Mouse (Mus musculus) embryonic facial prominence, embryonic 15.5 days (tissue): ENCODE measurements around the gene Dynlt1c. TPM values are rescaled to one million over a fixed set of nuclear protein-coding genes. Genes with fewer than 3 reads are reported as not detected.
"Not testable (repeated sequence)": the region's sequence is repeated elsewhere in the genome, so short reads cannot be mapped to it uniquely, and the experiment has no call there.

ENCODE experiments used
- ATAC-seq: fragments of 200-750 bp; cut with Nextera tagmentation; 2 replicates; pipeline ENCODE4 v1.8.0; 2017; ENCODE audit warnings: low read depth, moderate TSS enrichment; ENCODE audit not compliant: insufficient number of reproducible peaks, low FRiP score, low TSS enrichment
- H3K27ac ChIP-seq: fragments of 300-500 bp; sonication (generic); replicated peaks from 2 replicates; pipeline ENCODE4 v1.5.1; 2015; ENCODE audit warnings: mild to moderate bottlenecking, inconsistent platforms
- H3K27me3 ChIP-seq: fragments of 300-500 bp; sonication (generic); 2 replicates; pipeline ENCODE4 v1.6.1; 2015; ENCODE audit warnings: inconsistent platforms
- H3K36me3 ChIP-seq: fragments of 300-500 bp; sonication (generic); 2 replicates; pipeline ENCODE4 v1.6.1; 2015; ENCODE audit warnings: mild to moderate bottlenecking, inconsistent platforms
- H3K4me1 ChIP-seq: fragments of 300-500 bp; sonication (generic); 2 replicates; pipeline ENCODE4 v1.6.1; 2015; ENCODE audit warnings: inconsistent platforms
- H3K4me2 ChIP-seq: fragments of 300-500 bp; sonication (generic); replicated peaks from 2 replicates; pipeline ENCODE4 v1.6.1; 2015; ENCODE audit warnings: mild to moderate bottlenecking, inconsistent platforms
- H3K4me3 ChIP-seq: fragments of 300-500 bp; sonication (generic); replicated peaks from 2 replicates; pipeline ENCODE4 v1.5.1; 2015; ENCODE audit warnings: mild to moderate bottlenecking, inconsistent platforms
- H3K9ac ChIP-seq: fragments of 300-500 bp; sonication (generic); 2 replicates; pipeline ENCODE4 v1.6.1; 2015; ENCODE audit warnings: inconsistent platforms
- H3K9me3 ChIP-seq: fragments of 300-500 bp; sonication (generic); replicated peaks from 2 replicates; pipeline ENCODE4 v1.6.1; 2016; ENCODE audit warnings: inconsistent platforms
- WGBS: fragments of 180-500 bp; shearing (Covaris S2); methylation state at CpG from one replicate; pipeline ENCODE4 v1.1.7; 2015; 5-methylcytosine and 5-hydroxymethylcytosine counted together
- polyA plus RNA-seq: library from polyadenylated mRNA; unstranded; fragments of >200 nt; fragmentation: Nextera tagmentation; extraction: Ambion mirVana; gene quantifications from 2 replicates; pipeline ENCODE4 v1.2.1, GENCODE M21; 2015

The Dynlt1c gene
- polyA plus RNA-seq, 1 experiment from 2014 or later: 46.3 TPM

GRCm38 (mm10) chr17:6620730-6621451, 19.4 kb downstream of the Dynlt1c start:
- H3K36me3 ChIP-seq, ATAC-seq, H3K27me3 ChIP-seq, H3K4me2 ChIP-seq, H3K9me3 ChIP-seq, H3K9ac ChIP-seq, H3K4me3 ChIP-seq, H3K27ac ChIP-seq, H3K4me1 ChIP-seq: not testable (repeated sequence)
- WGBS: 81% methylated on average over 18 of the region's 20 CpGs

DNA sequence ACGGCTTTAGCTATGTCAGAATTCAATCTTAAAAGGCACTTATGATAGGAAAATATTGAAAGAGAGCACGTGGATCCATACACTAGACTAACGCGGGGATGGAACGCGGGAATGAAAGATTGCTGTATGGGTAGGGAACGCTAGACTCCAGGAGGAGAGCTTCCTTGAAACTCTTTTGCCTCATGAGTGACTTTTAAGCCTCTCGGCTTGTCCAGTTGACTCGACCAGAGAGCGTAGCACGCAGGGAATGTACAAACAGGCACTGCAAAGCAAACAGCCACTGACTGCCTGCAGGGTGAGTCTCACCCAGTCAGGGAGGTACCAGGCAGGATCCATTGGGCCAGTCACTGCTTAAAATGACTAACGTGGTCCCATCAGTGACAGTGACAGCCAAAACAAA, 20.5 kb downstream of the Dynlt1c start:
- H3K9ac ChIP-seq, H3K9me3 ChIP-seq, ATAC-seq, H3K4me3 ChIP-seq, H3K4me1 ChIP-seq, H3K4me2 ChIP-seq, H3K36me3 ChIP-seq, H3K27ac ChIP-seq, H3K27me3 ChIP-seq: not testable (repeated sequence)
- WGBS: 88% methylated on average over 11 of the region's 12 CpGs

GRCm38 (mm10) chr17:6624926-6625558, 23.6 kb downstream of the Dynlt1c start:
- H3K9ac ChIP-seq, H3K4me2 ChIP-seq, H3K9me3 ChIP-seq, H3K36me3 ChIP-seq, H3K4me1 ChIP-seq, H3K4me3 ChIP-seq, H3K27ac ChIP-seq, H3K27me3 ChIP-seq: not testable (repeated sequence)
- ATAC-seq: peak; percentile 69; the same call in 1 of the 2 replicates
- 58% methylated on average over 1 of the region's 6 CpGs for WGBS

- ATAC-seq, H3K4me2 ChIP-seq, H3K9me3 ChIP-seq, H3K4me3 ChIP-seq, H3K4me1 ChIP-seq, H3K27ac ChIP-seq, H3K9ac ChIP-seq, H3K36me3 ChIP-seq, H3K27me3 ChIP-seq: not testable (repeated sequence)
- WGBS: 80% methylated on average over 4 of the region's 4 CpGs
Measured at GRCm38 (mm10) chr17:6630398-6630797, 28.9 kb downstream of the Dynlt1c start.

GRCm38 (mm10) chr17:6632850-6633249, 31.4 kb downstream of the Dynlt1c start:
- H3K27ac ChIP-seq, H3K9ac ChIP-seq, H3K4me3 ChIP-seq, ATAC-seq, H3K4me2 ChIP-seq, H3K27me3 ChIP-seq, H3K4me1 ChIP-seq, H3K9me3 ChIP-seq, H3K36me3 ChIP-seq: not testable (repeated sequence)
- 84% methylated on average over 6 of the region's 6 CpGs for WGBS

- not testable (repeated sequence) for H3K4me3 ChIP-seq, ATAC-seq, H3K36me3 ChIP-seq, H3K27ac ChIP-seq, H3K27me3 ChIP-seq, H3K4me2 ChIP-seq, H3K9ac ChIP-seq, H3K4me1 ChIP-seq, H3K9me3 ChIP-seq
- WGBS: 70% methylated on average over 1 of the region's 4 CpGs
Measured at GRCm38 (mm10) chr17:6635781-6636180, 34.3 kb downstream of the Dynlt1c start.

DNA sequence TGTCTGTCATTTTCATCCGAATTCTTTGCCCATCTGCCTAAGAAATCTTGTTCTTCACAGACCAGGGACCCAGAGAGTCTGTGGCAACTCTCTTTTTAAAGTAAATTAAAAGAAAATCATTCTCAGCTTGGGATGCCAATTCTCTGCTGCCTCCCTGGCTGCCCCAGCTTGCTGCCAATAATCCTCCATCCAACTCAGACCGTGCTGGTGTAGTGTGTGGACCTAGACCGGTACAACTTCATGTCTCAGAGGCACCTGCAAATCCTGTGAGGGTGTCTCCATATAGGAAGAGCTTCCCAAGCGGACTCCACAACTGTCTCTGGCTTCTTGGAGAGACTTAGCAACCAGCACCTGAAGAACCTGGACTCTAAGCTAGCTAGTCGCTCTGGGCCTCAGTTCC, 35.4 kb downstream of the Dynlt1c start:
- 81% methylated on average over 5 of the region's 5 CpGs for WGBS
- H3K36me3 ChIP-seq: no peaks in the 10 kb centered on the region
- no peak overlapping the region for H3K4me2 ChIP-seq
- no peak overlapping the region for H3K4me3 ChIP-seq
- H3K4me1 ChIP-seq: no peaks in the 10 kb centered on the region
- no peak overlapping the region for H3K27ac ChIP-seq
- no peak for ATAC-seq
- no peaks in the 10 kb centered on the region for H3K27me3 ChIP-seq
- no peaks in the 10 kb centered on the region for H3K9me3 ChIP-seq
- H3K9ac ChIP-seq: no peak overlapping the region

GRCm38 (mm10) chr17:6637434-6637833, 36.0 kb downstream of the Dynlt1c start:
- not testable (repeated sequence) for H3K27ac ChIP-seq, H3K27me3 ChIP-seq, H3K4me1 ChIP-seq, H3K9ac ChIP-seq, H3K4me3 ChIP-seq, H3K9me3 ChIP-seq, H3K36me3 ChIP-seq, ATAC-seq, H3K4me2 ChIP-seq
- 92% methylated on average over 4 of the region's 4 CpGs for WGBS

GRCm38 (mm10) chr17:6638444-6638843, 37.0 kb downstream of the Dynlt1c start:
- not testable (repeated sequence) for H3K4me1 ChIP-seq, H3K9me3 ChIP-seq, H3K27ac ChIP-seq, H3K9ac ChIP-seq, ATAC-seq, H3K36me3 ChIP-seq, H3K4me3 ChIP-seq, H3K27me3 ChIP-seq, H3K4me2 ChIP-seq
- whole genome bisulfite sequencing: 87% methylated on average over 8 of the region's 8 CpGs

DNA sequence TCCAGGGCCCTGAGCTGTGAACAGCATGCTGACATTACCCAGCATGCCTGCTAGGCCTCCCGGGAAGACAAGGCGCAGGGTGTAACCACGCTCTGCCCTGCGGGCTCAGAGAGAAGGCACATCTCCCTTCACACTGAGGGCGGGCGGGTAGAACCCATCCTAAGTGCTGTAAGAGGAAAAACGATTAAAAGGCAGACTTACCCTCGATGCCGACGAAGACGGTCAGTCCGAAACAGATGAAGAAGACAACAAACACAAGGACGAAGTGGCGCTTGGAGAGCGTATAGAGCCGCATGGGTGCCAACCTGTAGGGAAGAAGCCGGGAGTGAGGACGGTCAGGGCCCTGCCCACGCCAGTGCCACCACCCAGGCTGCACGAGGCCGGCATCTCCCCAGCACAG, 38.0 kb downstream of the Dynlt1c start:
- not testable (repeated sequence) for H3K9me3 ChIP-seq, H3K4me2 ChIP-seq, H3K27ac ChIP-seq, ATAC-seq, H3K4me1 ChIP-seq, H3K4me3 ChIP-seq, H3K9ac ChIP-seq, H3K36me3 ChIP-seq, H3K27me3 ChIP-seq
- 86% methylated on average over 16 of the region's 21 CpGs for WGBS

DNA sequence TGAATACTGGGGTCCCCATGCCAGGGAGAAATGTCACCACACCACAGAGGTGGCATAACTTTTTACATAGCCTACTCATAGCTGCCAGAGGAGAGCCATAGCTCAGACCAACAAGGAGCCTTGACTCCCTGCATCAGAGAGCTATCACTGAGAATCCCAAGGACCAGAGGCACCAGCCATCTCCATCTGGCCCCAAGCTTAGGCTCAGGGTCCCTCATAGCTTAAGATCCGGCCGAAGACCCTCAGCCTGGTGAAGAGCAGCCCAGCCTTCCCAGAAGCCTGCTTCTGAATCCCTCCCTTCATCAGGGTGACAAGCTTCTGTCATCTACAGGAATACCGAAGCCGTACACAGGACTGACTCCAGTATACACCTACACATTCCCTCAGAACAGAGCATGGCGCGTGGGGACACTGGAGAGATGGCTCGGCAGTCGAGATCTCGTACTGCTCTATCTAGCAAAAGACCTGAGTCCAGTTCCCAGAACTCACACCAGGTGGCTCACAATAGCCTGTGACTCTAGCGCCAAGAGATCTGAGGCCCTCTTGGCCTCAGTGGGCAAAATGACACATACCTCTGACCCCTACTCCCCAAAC, 38.7 kb downstream of the Dynlt1c start:
- ATAC-seq, H3K9me3 ChIP-seq, H3K4me1 ChIP-seq, H3K4me2 ChIP-seq, H3K27me3 ChIP-seq, H3K36me3 ChIP-seq, H3K4me3 ChIP-seq, H3K9ac ChIP-seq, H3K27ac ChIP-seq: not testable (repeated sequence)
- WGBS: 83% methylated on average over 10 of the region's 10 CpGs
